Mouse (Mus musculus) hindbrain, embryonic 12.5 days (tissue): ENCODE data around the gene Vps54. TPM values are rescaled to one million over a fixed set of nuclear protein-coding genes. Genes with fewer than 3 reads are reported as not detected.

Experiments used
- ATAC-seq: fragments of 200-750 bp; cut with Nextera tagmentation; 2 replicates; pipeline ENCODE4 v1.8.0; 2017; ENCODE audit warnings: moderate TSS enrichment; ENCODE audit not compliant: low FRiP score
- H3K27ac ChIP-seq: fragments of 300-500 bp; sonication (generic); 2 replicates; pipeline ENCODE4 v1.5.1; 2016; ENCODE audit warnings: mild to moderate bottlenecking
- H3K27me3 ChIP-seq: fragments of 300-500 bp; sonication (generic); 2 replicates; pipeline ENCODE4 v1.6.1; 2016; ENCODE audit warnings: mild to moderate bottlenecking
- H3K36me3 ChIP-seq: fragments of 300-500 bp; sonication (generic); 2 replicates; pipeline ENCODE4 v1.6.1; 2016; ENCODE audit warnings: mild to moderate bottlenecking
- H3K4me1 ChIP-seq: fragments of 300-500 bp; sonication (generic); 2 replicates; pipeline ENCODE4 v1.6.1; 2016
- H3K4me2 ChIP-seq: fragments of 300-500 bp; sonication (generic); replicated peaks from 2 replicates; pipeline ENCODE4 v1.6.1; 2016; ENCODE audit warnings: mild to moderate bottlenecking
- H3K4me3 ChIP-seq: fragments of 300-500 bp; sonication (generic); 2 replicates; pipeline ENCODE4 v1.5.1; 2016; ENCODE audit warnings: mild to moderate bottlenecking
- H3K9ac ChIP-seq: fragments of 300-500 bp; sonication (generic); 2 replicates; pipeline ENCODE4 v1.6.1; 2016; ENCODE audit warnings: mild to moderate bottlenecking, moderate library complexity
- H3K9me3 ChIP-seq: fragments of 300-500 bp; sonication (generic); replicated peaks from 2 replicates; pipeline ENCODE4 v1.6.1; 2016; ENCODE audit warnings: mild to moderate bottlenecking
- WGBS: fragments of 180-500 bp; shearing (Covaris S2); methylation state at CpG from one replicate; pipeline ENCODE4 v1.1.7; 2016; 5-methylcytosine and 5-hydroxymethylcytosine counted together
- microRNA counts: library from miRNA; unstranded; fragments of <30 nt; microRNA quantifications from one replicate; lab custom pipeline; 2017
- microRNA-seq: library from miRNA; unstranded; fragments of <30 nt; microRNA quantifications from one replicate; pipeline ENCODE4, GENCODE M21; 2017
- polyA plus RNA-seq: library from polyadenylated mRNA; unstranded; fragments of >200 nt; fragmentation: Nextera tagmentation; extraction: Ambion mirVana; gene quantifications from 2 replicates; pipeline ENCODE4 v1.2.1, GENCODE M21; 2016

Gene Vps54
- polyA plus RNA-seq, 1 experiment from 2014 or later: 16.5 TPM

DNA sequence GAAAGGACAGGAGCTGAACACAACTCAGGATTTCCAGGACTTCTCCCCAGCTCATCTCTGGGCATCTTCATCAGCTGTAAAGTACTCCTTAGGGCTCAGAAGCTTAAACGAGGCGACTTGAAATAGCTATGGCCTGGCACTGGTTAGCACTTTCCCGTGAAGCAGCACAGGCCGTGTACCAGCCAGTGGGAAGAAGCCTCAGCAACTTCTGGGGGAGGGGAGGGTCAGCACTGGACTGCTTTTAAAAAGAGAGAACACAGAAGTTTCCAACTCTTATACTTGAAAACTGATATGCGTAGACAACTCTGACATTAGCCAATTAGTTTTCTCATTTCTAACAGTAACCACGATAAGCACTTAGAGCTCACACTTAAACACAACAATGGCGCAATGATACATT lies 129.4 kb downstream of the Vps54 start:
- ATAC-seq: no peak
- no peak overlapping the region for H3K4me3 ChIP-seq
- no peaks in the 10 kb centered on the region for H3K27me3 ChIP-seq
- no peaks in the 10 kb centered on the region for H3K36me3 ChIP-seq
- H3K4me1 ChIP-seq: peaks cover 16% of the 10 kb centered on the region
- 55% methylated on average over 7 of the region's 7 CpGs for WGBS
- H3K4me2 ChIP-seq: peak overlapping the region; percentile 65
- no peak overlapping the region for H3K9ac ChIP-seq
- H3K27ac ChIP-seq: no peak overlapping the region
- H3K9me3 ChIP-seq: no peaks in the 10 kb centered on the region

DNA sequence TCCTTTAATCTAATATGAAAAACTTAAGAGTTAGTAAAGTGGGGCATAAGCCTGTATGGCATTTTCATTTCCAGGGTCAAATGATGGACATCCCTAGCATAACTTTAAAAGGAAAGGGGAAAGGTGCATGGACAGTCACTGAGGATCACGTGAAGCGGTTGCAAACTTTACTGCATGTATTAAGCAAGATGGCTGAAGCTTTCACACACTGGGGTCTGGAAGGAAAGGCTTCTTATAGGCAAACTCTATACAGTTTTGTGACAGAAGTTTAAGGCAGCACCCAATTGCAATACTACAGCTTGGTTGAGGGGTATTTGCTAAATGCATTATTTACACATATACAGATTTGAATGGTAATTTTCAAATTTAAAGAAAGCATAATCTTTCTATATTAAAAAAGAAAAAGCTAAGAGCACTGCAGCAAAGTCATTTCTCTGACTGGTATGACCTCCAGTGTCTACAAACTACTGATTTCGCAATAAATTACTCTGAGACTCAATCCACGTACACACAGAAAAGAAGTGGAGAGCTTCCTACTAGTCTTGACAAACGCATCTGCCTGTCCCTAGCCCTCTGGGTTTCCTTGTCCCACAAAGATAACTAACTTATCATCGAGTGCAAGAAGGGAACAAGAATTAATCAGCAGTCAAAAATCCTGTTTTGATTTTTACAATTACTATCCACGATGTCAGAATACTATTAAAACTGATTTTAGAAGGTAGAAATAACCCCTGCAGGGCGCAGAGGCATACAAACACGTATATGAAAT lies 130.4 kb downstream of the Vps54 start:
- no peak for ATAC-seq
- Histone ChIP-seq H3K4me2 (peak overlapping the region; percentile 65), H3K27me3 (no peaks in the 10 kb centered on the region), H3K9me3 (no peaks in the 10 kb centered on the region), H3K4me1 (peaks cover 16% of the 10 kb centered on the region), H3K4me3 (peak overlapping the region; percentile 85), H3K36me3 (no peaks in the 10 kb centered on the region), H3K9ac (peak overlapping the region; percentile 85), H3K27ac (no peak overlapping the region)
- WGBS: 25% methylated on average over 9 of the region's 9 CpGs

DNA sequence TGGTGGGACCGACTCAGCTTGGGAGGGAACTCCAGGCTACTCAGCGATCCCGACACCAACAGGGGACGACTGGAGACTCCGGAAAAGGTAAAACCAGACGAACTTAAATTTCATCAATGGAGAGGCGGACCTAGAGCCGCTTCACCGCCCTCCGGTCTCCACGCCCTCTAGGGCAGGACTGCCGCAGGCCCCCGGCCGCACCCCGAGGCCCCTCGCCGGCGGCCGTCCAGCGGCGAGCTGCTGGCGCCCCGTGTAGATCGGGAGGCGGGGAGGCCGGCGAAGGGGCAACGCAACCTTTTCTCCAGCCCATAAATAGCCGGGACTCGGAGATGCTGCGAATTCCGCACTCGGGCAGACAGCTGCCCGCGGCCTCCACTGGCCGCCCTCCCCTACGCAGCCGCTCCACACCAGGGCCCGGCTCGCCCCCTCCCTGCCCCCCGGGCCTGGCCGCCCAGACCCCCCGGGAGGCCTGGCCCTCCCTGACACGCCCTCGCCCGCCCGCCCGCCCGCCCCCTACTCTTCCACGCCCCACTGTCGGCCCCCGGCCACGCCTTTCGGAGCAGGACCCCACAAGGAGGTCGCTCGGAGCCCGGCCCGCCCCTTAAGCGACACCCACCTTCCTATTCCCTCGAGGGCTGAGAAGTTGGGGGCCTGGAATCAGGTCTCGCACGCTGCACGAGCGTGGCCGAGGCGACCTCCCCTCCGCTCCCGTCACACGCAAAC lies 131.5 kb downstream of the Vps54 start:
- peak; percentile 92 for ATAC-seq
- Histone ChIP-seq H3K4me2 (peak overlapping the region; percentile 65), H3K36me3 (no peaks in the 10 kb centered on the region), H3K27ac (peak overlapping the region; percentile 87), H3K27me3 (no peaks in the 10 kb centered on the region), H3K4me1 (peaks cover 16% of the 10 kb centered on the region), H3K9ac (peak overlapping the region; percentile 85), H3K9me3 (no peaks in the 10 kb centered on the region), H3K4me3 (peak overlapping the region; percentile 85)
- 2% methylated on average over 60 of the region's 69 CpGs for WGBS

MicroRNA genes within 50 kb of the gene (microRNA counts, 519-probe panel; counts per million panel counts)
- microRNA mmu-miR-1933-3p (lab: Ali Mortazavi, UCI): 470 counts per million, percentile 58 among the panel's probes with 10 or more counts
- microRNA mmu-miR-1933-5p (lab: Ali Mortazavi, UCI): 470 counts per million, percentile 58 among the panel's probes with 10 or more counts

Small RNA genes within 50 kb of the gene (microRNA-seq; reads per million reads assigned to microRNA genes)
- 2.4 reads per million for gene Mir1933

Other genes with a start within 250 kb of the Vps54 start
- gene Peli1, start 148.0 kb upstream of the Vps54 start, polyA plus RNA-seq: 102 and 106 TPM in 2 replicates
- 77.8 and 88.7 TPM in 2 replicates for gene Ugp2, start 131.9 kb downstream of the Vps54 start, polyA plus RNA-seq